Mouse (Mus musculus) adrenal gland, postnatal 36 days (tissue): ENCODE data around the gene Btbd16. TPM values are rescaled to one million over a fixed set of nuclear protein-coding genes. Genes with fewer than 3 reads are reported as not detected.

Experiments used
- DNase-seq, 2 experiments: peaks; one replicate each; pipeline ENCODE4 v3.0.0; 2021; ENCODE audit warnings: mixed read lengths in 1 of 2
- long read RNA-seq, 2 experiments: library from polyadenylated mRNA; stranded (forward); transcript quantifications; one replicate each; pipeline ENCODE4 v2.0.0; 2021; ENCODE audit warnings: borderline sequencing depth in 2 of 2
- total RNA-seq, 2 experiments: library from RNA; stranded (reverse); gene quantifications; 2 replicates each; pipeline ENCODE4 v1.2.3; 2021

Gene Btbd16
- not detected for total RNA-seq
- long read RNA-seq, experiment 1, result 0 reads
- long read RNA-seq, experiment 2, result 0 reads

DNA sequence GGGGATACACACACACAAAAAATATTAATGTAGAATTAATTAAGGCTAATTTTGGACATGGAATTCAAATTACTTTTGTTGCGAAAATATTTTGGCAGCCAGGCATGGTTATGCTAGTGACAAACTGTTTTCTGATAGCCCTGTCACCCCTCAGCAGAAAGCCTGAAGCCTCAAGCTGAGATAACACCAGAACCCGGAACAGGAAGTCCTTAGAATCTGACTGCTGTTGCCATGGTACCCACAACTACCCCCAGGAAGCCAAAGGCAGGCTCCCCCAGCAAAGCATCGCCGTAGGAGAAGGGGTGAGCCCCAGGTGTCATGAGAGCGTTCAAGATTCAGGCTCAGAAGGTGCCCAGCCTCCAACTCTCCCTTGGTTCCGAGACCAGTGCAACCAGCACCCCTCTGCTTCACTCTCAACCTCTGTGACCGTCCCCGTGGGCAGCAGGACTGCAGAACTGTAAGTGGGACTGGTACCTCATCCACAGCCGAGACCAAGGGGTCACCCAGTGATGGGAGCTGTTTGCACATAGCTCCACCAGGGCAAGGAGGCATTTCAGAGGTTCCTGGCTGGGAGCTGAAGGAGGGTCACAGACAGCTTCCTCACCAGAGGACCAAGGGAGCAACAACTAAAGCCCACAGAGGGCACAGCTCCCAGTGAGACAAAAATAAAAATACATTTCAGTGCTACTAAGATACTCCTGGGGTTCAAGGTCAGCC lies at the start of gene Btbd16:
Gene Btbd16, plus strand, starts transcription at position 156 of the 717 bp plus-strand sequence.
- DNase-seq, result no peak

DNA sequence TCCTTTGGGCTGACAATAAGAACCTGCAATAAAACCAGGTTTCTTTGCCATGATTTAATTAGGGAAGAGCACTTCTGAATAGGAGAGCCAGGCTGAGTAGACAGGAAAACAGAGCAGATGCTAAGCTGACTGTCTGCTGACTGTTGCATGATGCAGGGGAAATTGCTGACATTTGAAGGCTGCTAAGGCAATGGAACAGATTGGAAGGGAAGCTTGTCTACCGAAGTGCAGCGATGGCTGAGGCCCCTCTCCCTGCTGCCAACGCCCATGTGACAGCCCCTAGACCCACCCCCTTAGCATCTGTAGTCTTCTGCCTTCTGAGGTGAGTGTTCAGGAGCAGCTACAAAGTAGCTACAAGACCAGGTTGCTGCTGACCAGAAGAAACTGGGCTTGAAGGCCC lies 47.7 kb upstream of the Btbd16 start:
- no peak for DNase-seq

DNA sequence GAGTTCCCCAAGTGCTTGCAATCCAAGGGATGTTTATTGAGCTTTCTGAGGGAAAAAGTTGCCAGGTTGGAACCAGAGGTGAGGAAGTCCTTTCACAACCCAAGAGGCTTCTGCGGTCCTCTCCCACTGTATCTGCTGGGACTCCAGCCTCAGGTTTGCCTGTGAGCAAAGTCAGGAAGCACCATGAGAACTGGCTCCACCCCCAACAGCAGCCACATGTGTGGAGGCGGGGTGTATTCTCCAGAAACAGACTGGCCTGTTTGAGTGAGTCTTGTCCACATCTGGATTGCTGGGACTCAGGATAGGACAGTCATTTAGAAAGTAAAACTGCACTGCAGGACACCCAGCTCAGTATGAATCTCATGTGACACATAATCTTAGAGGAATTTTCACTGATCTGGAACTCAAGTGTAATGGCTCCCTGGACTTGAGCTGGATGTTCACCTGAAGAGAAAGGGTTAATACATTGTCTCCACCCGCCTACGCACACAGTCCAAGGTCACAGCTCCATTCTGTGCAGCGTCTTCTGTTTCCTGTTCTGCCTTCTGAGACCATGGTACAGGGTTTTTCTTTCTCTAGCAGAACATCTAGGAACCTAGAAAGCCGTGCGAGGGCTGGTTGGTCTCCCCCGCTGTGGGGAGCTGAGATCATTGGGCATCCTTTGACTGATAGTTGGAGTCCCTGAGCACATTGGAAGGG lies 47.0 kb upstream of the Btbd16 start:
- DNase-seq, result peak; percentile 9 to 22

DNA sequence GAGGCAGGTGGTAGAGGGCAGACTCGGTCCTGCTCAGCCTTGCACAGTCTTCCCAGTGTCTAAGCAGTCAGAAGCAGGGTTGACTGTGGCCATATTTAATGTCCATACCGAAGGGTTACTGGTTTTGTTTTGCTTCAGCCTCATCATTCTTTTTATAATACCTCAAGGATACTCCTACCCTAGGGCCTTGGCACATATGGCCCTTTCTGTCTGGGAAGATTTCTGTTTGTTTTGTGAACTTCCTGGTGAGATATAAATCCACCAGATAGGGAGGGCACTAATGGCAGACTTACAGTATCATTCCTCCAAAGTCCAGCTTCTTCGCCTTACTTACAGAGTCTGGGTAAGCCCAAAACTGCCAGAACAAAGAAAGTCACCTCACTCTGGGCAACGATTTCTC lies 46.3 kb upstream of the Btbd16 start:
- DNase-seq, result no peak

DNA sequence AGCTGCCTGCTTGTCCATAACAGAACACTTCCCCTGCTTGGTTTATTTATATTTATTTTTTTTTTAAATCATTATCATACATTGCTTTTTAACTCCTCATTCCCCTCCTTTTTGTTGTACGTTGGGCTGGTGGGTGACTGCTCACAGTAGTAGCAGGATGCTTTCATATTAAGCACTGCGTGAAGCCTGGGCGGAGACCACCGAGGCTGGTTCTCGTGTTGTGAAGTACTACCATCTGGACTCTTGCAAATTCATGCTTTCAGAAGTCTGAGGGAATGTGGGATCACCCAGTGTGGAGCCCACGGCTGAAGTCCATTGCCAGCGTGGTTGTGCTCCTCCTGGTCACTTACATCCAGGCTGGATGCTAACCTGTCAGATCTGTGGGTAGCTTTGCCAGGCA lies 42.1 kb upstream of the Btbd16 start:
- no peak for DNase-seq

DNA sequence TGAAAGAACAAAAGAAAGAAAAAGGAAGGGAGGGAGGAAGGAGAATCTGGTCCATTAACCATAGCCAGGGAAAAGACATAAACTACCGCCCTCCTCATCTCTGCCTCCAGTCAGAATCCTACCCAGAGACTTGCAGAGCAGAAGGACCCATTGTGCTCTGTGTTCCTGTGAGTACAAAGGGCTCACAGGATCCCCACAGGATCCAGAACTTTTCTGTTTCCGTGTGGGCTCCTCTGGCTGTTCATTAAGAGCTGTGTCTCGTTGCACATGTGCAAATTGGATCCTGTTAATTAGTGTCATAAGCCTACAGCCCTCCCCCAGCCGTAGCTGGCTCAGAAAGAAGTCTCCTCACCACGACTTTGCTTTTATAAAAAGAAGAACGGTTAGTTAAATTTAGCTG lies 41.0 kb upstream of the Btbd16 start:
- DNase-seq, result no peak

DNA sequence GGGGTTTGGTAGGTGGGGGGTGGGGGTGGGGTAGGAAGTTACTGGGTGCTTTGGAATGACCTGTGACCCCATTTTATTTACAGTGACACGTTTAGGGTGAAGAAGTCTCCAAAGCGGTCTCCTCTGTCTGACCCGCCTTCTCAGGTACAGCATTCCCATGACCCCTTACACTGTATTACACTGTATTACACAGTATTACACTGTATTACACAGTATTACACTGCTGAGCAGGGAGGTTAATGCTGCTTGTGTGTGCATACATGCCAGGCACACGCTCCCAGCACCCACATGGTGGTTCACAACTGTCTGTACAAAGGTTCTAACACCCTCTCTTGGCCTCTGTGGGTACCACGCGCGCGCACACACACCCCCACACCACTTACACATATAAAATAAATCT lies 40.4 kb upstream of the Btbd16 start:
- no peak for DNase-seq

DNA sequence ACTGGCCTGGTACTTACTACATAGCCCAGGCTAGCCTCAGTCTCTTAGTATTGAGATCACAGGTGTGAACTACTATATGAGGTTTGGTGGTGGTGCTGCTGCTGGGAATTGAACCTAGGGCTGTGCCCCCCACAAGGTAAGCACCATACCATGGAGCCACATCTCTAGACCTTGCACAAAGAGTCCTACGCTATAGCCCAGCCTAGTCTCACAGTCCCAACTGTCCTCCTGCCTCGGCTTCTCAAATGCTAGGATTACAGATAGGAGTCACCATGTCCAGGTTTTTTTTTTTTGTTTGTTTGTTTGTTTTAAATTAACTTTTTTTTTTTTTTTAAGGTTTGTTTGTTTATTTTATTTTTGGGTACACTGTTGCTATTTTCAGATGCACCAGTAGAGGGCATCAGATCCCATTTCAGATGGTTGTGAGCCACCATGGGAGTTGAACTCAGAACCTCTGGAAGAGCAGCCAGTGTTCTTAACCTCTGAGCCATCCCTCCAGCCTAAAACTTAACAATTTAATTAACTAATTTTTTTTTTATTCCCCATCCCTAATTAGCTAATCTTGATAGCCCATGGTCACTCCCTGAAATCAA lies 39.6 kb upstream of the Btbd16 start:
- DNase-seq, result no peak

DNA sequence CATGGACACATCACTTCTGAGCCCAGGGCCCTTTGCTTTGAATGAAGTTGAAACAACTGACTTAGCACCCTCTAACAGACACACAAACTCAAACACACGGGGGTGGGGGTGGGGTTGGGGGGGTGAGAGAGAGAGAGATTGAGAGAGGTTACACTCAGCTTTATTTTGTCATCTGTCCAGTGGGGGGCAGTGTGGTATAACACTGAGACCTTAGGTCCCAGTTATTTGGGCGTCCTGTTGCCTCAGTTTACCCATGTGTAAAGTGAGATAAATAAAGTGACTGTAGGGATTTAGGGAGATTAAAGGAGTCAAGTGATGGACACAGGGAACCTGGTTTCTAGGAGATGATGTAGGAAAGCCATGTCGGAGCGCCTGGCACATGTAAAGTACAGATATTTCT lies 32.8 kb upstream of the Btbd16 start:
- DNase-seq, result no peak

DNA sequence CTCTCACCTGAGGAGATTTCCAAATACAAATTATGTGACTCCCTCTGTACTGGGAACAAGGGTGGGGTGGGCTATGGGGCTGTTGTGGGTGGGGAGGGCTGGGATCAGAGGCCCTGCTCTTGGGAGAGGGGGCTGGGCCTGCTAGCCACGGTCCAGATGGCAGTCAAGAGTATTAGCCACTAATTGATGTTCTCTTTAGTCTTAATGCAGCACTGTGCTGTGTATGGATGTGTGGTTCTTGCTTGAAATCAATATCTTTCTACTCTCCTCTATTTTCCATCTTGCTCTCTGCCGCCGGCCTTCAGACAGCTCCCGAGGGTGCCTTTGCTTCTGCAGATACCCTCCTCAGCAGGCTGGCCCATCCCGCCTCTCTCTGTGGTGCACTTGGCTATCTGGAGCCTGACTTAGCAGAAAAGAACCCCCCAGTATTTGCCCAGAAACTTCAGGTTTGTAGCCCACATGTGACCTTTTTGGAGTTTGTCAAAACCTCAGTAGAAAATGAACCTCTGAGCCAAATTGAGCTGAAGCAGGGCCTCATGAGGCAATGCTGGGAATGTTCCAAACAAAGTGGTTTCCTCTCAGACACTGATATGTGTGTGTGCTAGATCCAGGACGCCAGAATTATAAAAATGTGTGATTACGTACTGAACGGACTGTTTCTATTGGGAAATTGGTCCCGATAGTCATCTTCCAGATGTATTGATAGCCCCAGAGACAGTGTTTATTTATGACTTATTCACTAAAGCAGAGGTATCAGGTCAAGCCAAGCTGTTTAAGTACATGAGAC lies 30.4 kb upstream of the Btbd16 start:
- DNase-seq, result no peak

DNA sequence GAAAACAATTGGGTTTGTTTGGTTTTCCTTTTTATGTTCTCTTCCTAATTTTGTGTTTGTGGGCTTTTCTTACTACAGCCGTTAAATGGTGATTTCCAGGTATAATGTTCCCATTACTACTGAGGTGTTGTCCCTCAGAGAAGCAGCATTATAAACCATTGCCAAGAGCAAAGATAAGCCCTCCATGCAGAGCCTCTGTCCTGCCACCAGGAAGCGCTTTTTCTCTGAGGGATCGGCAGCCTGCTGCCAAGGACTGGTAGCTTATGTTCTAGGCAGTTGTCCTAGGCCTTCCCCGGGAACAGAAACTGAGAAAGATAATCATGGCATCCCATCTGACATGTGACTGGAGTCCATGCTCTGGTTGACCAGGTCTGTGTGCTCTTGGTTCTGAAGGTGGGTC lies 24.7 kb upstream of the Btbd16 start:
- DNase-seq, result no peak

DNA sequence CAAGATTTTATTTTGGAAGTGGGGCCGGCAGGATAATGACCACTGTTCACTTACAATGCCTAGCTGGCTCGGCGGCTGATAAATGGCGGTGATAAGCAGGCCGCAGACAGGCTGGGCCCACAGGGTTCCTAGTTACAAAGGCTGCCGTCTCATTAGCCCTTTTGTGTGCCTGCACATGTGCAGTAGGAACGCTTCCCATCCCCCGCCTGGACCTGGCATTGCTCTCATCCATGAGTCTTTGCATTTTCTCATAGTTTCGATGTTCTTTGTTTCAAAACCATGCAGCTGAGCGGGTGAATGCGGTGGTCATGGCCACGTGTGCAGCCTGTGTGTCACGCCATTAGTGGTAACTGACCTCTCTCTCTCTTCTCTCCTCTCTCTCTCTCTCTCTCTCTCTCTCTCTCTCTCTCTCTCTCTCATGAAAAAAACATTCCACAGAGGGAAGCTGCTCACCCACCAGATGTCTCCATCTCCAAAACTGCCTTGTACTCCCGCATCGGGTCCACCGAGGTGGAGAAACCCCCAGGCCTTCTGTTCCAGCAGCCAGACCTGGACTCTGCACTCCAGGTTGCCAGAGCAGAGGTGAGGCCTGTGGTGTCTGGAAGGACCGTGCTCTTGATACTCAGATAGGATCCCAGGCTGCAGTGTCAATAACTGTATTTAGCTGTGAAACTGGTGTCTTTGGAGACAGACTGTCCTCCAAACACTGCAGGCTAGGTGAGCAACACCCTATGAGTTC lies 22.9 kb upstream of the Btbd16 start:
- DNase-seq, result no peak

DNA sequence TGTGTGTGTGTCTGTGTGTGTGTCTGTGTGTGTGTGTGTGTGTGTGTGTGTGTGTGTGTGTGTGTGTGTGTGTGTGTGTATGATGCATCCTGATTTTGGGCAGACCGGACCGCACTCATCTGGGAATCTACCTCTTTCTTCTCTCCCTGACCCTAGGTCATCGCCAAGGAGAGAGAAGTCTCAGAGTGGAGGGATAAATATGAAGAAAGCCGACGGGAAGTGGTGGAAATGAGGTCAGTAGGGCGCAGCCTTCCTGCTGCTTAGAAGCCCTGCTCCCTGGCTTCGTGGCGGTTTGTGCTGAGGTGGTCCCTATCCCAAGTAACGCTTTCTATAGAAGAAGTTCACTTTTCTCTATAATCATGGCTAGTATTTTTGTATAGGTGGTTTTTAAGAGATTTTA lies 22.2 kb upstream of the Btbd16 start:
- no peak for DNase-seq

DNA sequence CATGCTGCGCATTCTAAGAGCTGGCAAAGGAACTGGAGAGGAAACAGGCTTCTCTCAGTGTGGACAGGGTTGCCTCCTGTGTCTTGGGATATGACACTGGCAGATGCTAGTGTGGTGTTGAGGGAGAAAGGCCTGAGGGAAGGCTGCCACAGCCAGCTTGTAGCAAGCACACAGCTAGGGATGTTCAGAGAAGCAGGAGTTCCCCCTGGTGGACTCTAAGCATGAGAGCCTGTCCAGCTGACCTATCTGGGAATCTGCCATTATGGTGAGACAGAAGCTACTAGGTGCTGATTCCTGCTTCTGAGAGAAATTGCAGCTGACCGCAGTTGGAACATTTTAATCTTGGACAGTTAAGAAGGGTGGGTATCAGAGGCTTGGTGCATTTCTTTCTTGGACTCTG lies 19.1 kb upstream of the Btbd16 start:
- no peak for DNase-seq

DNA sequence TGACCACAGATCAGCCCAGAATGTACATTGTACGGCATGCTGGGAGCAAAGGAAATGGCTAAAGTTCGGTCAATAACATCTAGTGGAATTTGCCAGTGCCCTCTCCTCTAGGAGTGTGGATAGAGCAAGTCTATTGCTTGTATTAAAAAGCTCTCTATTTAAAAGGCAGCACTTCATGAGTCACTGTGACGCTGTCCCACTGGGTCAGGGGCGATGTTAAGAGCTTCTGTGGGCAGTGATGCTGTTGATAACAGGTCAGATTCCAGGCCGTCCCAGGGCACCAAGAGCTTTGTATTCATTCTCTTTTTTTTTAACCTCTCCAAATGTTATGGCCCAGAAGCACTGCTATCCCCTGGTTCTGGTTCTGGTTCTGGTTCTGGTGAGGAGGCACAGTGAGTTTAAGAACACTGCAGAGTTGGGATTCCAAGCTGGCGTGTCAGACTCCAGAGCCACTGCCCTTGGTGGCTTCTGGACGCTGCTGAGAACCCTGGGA lies 17.5 kb upstream of the Btbd16 start:
- DNase-seq, result peak; percentile 37 to 44

DNA sequence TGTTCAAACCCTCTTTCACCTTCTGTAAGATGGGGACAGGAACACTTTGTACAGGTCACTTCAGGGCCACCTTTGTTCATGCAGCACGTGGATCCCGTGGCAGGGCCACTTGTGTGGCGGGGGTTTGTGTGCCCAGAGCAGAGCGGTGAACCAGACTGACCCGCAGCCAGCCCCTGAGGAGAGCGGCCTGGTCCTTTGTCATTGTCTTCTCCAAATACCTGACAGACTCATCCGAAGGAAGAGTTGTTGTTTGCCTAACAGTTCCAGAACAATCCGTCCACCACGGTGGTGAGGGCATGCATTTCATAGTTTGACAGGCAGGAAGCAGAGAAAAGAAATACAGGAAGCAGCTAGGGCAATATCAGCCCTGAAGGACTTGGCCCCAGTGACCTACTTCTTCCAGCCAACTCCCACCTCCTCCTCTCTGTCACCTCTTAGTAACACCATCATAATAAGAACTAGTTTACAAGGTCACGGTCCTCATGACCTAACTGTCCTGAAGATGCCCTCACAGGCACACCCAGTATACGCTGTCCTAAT lies 16.5 kb upstream of the Btbd16 start:
- no peak for DNase-seq

DNA sequence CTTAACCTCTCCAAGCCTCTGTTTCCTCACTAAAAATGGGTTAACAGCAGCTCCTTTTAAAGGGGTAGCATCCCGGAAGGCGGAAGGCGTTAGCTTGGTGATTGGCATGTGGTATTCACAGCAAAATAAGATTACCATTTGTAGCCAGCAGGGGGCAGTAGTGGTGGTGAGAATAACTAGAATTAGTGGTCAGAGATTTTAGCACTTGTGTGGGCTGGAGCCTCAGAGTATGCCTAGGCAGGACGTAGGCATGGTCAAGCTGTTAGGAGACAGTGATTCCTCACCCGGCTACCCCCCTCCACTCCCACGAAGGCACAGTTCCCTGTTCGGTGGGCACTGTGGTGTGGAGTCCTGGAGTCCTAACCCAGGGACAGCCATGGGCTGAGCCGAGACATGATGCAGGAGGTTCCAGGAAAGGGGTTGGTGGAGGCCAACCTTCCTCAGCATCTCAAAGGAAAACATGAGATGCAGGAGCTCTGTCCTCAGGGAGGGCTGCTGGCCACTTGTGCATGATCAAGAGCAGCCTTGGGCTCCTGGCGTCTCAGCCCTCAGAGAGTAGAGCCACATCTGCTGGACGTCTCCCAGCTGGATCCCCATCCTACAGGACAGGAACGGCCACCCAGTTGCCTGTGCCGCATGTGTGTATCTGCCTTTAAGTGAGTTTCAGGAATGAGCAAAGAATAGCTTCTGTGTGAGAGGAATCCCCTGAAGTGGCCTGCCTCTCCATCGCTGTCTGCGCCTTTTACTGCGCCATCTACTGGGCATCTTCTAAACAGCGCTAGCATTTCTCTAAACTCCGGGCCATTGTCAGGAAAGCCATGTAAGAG lies 11.6 kb upstream of the Btbd16 start:
- peak; percentile 66 to 77 for DNase-seq

DNA sequence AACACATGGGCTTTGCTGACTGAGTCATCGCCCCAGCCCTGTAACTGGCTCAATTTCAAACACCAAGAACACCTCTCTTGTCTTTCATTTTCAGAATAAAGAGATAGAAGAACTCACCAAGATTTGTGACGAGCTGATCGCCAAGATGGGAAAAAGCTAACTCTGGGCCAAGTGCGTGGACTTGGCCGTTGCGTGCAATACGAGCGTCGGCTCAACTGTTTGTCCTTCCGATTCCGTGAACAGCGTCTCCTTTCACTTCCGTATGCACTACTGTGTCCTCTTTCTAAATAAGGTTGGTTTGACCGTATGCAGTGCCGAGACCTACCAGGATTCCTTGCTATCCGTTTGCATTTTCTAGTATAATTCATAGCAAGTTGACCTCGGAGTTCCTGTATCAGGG lies 9.7 kb upstream of the Btbd16 start:
- DNase-seq, result peak; percentile 44 to 48

DNA sequence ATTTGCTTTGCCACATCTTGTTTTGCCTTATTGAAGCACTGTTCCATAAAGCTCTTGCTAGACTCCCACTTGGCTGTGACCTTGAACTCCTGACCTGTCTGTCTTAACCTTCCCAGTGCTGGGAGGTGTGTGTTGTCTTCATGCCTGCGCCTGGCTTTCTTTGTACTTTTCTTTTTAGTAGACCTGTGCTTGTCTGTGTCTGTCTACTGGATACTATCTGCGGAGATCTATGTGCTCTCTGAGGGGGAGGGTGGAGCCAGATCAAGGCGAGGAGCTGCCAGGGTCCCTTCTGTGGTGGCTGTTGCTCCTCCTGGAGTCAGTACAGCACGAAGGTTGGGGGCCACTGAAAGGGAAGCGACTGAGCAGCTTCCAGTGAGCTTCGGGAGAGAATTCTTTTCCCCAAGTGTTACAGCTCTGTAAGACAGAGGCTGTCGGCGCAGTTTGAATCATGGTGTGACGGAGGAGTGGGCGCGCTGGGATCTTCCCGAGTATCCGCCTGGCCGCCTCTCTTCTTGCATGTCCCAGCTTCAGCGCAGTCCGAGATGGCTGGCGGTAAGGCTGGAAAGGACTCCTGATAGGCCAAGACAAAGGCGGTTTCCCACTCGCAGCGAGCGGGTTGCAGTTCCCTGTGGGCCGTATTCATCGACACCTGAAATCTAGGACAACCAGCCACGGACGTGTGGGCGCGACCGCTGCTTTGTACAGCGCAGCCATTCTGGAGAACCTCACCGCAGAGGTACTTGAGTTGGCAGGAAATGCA lies 7.3 kb upstream of the Btbd16 start:
- no peak for DNase-seq

DNA sequence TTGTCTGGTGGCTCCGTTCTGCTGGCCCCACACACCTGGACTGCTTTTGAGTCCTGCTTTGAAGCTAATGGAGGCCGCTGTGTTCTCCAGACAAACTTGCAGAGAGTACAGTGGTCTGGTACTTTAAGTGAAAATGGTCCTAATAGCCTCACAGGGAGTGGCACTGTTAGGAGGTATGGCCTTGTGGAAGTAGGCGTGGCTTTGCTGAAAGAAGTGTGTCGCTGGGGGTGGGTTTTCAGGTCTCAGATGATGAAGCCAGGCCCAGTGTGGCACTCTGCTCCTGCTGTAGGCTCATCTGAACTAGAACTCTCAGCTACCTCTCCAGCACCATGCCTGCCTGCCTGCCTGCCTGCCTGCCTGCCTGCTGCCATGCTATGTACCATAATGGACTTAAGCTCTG lies 5.7 kb upstream of the Btbd16 start:
- DNase-seq, result no peak
